Mouse (Mus musculus): Measurements from ENCODE around the gene Hhip.
"Not testable (repeated sequence)": the region's sequence is repeated elsewhere in the genome, so short reads cannot be mapped to it uniquely, and the experiment has no call there.

GRCm38 (mm10) chr8:79991420-79991819 lies 66.4 kb downstream of the Hhip start:
- TF ChIP-seq POLR2A (IDR thresholded peaks at IDR 0.05; ENCODE audit: borderline replicate concordance, insufficient read depth, low read length); CTCF (IDR thresholded peaks at IDR 0.05; ENCODE audit: borderline replicate concordance, insufficient read depth, low read depth, low read length): not testable (repeated sequence)

All from cerebellum, adult 2 months (tissue).